Mouse (Mus musculus): ENCODE measurements around the gene Atp6v1g3.
A peak's percentile ranks its signal among the peaks of the same experiment; 100 is the strongest.

Gene Atp6v1g3

GRCm38 (mm10) chr1:138289455-138290425 lies 16.2 kb downstream of the Atp6v1g3 start:
- no peak for DNase-seq

GRCm38 (mm10) chr1:138291463-138291862 lies 17.9 kb downstream of the Atp6v1g3 start:
- no peak for DNase-seq

- no peak for DNase-seq
These were observed 20.9 kb downstream of the Atp6v1g3 start for GRCm38 (mm10) chr1:138294487-138294886.

- DNase-seq, result no peak
These were observed 24.6 kb downstream of the Atp6v1g3 start for GRCm38 (mm10) chr1:138298156-138298555.

- DNase-seq, result peak; percentile 76 to 85
These were observed 26.0 kb downstream of the Atp6v1g3 start for GRCm38 (mm10) chr1:138299576-138299975.

GRCm38 (mm10) chr1:138301920-138302319 lies 28.4 kb downstream of the Atp6v1g3 start:
- DNase-seq, result no peak

DNA sequence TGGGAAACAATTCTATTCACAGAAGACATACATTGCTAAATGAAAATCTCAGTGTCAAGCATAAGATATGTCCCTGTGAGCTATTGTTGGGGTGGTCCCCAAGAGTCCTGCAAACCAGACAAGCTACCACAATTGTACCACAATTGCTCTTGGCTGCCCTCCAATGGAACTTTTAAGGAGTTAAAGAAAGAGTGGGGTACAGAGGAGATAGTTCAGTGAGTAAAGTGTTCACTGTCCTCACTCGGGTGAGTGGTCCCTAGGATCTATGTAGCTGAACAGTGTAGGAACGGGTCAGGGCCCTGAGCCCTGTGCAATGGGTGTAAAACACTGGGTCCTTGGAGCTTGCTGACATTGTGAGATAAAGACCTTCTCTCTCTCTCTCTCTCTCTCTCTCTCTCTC lies 29.2 kb downstream of the Atp6v1g3 start:
- no peak for DNase-seq

DNA sequence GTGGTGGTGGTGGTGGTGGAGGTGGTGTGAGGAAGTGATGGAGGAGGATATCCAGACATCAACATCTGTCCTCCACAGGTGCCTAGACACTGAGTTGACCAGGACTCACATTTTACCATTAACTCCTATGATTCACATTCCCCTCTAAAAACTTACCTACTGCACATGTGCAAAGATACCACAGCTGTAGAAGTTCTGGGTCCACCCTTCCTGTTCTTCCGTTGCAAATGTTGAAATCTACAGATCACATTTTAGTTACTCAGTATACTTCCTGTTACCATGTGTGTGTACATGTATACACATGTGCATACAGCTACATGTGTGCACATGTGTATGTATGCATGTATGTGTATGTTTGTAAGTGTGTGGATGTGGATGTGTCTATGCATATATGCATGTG lies 29.8 kb downstream of the Atp6v1g3 start:
- DNase-seq, result no peak

DNA sequence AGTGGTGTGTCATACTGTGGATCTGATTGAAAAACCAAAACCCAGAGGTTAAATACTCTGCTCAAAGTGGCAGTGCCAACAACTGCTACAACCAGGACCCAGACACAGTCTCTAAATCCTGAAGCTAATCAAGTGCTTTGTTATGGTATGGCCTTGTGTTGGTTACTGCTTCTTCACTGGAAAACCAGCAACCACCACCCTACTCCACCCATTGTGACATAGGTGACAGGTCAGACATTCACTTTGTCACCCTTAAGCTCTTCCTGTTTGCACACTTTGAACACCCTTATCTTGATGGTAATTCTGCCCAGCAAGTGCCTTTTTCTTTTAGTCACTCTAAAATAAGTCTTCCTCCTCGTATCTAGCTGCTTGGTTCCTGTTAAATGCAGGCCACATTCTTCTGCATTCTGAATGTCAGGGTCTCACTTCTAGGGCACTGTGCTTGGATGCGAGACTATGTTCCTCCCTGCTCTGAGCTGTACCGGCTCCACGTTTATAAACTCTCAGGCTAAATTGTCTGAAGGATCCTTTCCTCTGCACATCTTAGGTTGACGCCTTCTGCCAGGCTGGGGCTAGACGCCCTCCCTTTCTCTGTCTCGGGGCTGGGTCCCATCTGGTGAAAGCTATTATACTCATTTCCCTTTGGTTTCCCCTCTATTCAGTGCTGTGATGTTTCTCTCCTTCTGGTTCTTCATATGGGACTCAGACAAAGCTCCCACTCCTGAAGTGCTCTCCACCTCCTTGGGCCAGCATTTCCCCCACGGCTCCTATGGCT lies 30.8 kb downstream of the Atp6v1g3 start:
- DNase-seq, result peak in 1 of 2 experiments; percentile 15

- DNase-seq, result no peak
These were observed 49.1 kb downstream of the Atp6v1g3 start for GRCm38 (mm10) chr1:138322657-138323056.

DNA sequence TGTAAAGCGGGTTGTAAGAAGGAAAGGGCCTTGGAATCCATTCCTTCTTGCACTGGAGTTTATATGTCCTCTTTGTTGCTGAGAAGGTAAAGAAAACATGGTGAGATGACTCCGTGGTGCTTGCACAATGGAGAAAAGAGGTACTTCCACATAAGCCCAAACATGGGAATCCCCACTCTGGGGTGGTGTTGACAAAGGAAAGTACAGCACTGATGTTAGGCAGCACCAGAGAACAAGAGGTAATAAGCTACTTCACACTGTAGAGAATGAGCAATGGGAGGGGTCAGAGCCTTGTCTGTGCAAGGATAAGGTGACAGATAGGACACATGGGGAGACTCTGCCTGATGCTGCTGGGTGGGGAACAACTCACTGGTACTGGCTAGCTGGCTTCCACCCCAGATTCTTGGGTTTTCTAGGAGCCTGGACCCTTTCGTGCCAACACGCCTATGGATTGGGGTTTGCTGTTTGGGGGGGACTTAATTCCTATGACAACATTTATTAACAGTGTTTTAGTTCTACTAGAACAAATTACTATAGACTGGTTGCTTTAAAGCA lies 49.6 kb downstream of the Atp6v1g3 start:
- DNase-seq, result no peak

GRCm38 (mm10) chr1:138326091-138326490 lies 52.6 kb downstream of the Atp6v1g3 start:
- no peak for DNase-seq

GRCm38 (mm10) chr1:138326566-138326965 lies 53.0 kb downstream of the Atp6v1g3 start:
- DNase-seq, result no peak

- peak in 1 of 2 experiments; percentile 19 for DNase-seq
These were observed 54.1 kb downstream of the Atp6v1g3 start for GRCm38 (mm10) chr1:138327466-138328245.

- no peak for DNase-seq
These were observed 54.8 kb downstream of the Atp6v1g3 start for GRCm38 (mm10) chr1:138328320-138328719.

DNA sequence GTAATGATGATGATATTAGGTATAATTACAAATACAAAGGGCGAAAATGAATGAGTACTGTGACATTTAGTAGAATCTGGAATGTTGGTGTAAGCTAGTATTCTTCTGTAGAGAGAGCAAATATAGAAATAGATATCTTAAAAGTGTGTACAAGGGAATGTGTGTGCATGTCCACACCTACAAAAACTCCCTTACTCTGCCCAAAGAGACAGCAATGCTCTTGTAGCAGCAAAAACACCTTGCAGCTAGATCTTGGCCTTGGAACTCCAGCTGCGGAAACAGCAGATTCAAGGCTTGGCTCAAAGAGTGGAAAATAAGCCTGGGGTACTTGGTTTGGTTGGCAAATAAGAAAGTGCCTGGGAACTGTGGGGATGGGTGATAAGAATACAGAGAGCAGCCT lies 57.0 kb downstream of the Atp6v1g3 start:
- no peak for DNase-seq

DNA sequence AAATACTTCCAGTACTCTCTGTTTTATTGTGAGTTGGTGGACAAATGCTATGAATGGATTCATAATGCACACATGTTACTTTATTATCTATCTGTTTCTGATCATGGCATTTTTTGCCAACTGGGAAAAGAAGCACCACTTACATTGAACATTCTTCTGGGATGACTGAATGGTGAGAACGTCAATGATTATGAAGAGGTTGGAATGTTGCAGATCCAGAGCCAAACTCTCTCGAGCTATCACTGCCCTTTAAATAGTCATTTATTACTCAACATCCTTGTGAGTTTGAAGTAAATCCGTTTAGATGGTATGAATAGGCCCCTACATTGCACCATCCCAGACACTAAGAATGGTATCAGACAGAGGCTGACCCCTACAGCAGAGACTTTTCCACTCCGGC lies 58.1 kb downstream of the Atp6v1g3 start:
- DNase-seq, result no peak

DNA sequence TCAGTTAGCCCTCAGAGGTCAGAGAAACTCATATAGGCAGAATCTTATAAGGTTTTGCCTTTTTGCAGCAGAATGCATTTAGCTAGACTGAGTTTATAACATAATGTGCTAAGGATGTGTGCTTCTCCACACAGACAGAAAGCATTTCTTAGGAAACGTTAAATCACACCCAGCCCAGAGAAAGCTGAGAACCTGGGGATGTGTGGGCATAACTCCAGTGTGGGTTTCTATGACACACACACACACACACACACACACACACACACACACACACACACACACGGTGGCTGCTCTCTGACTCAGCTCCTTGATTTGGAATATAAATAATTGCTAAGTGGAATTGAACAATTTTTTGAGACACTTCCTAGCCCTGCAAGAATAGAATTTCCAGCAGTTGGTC lies 61.2 kb downstream of the Atp6v1g3 start:
- no peak for DNase-seq

GRCm38 (mm10) chr1:138337417-138337816 lies 63.9 kb downstream of the Atp6v1g3 start:
- no peak for DNase-seq

Measured in thymus, adult 18-20 months (tissue).